Mouse (Mus musculus) neural tube, embryonic 10.5 days (tissue): ENCODE results near the gene Rrn3.

ENCODE experiments used
- DNase-seq: peaks from one replicate; pipeline ENCODE4 v3.0.0-alpha.2; 2017; ENCODE audit warnings: low spot score; ENCODE audit errors: extremely low spot score

Rrn3 gene

DNA sequence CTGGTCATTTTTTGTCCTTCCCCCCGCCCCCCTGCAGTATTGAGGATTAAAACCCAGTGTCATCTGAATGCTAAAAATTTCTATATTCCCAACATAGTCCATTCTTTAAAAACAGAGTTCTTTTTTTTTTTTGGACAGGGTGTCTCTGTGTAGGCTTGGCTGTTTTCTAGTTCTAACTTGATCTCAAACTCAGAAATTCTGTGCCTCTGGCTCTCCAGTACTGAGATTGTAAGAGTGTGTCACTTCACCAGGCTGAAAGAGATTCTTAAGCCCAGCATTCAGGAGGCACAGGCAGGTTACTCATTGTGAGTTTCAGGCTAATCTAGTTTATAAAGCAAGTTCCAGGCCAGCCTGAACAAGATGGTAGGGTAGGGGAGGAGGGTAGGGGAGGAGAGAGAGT lies 66.2 kb downstream of the Rrn3 start:
- DNase-seq, result no peak

DNA sequence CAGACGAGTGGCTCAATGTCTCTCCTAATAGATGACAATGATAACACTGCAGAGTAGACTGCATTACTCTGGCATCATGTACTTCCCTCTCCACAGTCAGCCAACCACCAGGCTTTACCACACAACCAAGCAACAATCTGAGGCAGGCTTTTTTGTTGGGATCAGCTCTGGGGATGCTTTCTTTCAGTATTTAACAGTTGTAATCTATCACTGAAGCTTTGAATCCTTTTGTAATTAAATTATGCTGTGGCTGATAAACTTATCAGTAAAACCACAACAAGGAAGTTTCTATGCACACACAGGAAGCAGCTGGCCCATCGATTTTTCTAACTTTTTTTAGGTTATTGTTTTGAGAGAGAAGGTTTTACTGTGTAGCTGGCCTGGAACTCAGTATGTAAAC lies 67.8 kb downstream of the Rrn3 start:
- DNase-seq, result no peak

DNA sequence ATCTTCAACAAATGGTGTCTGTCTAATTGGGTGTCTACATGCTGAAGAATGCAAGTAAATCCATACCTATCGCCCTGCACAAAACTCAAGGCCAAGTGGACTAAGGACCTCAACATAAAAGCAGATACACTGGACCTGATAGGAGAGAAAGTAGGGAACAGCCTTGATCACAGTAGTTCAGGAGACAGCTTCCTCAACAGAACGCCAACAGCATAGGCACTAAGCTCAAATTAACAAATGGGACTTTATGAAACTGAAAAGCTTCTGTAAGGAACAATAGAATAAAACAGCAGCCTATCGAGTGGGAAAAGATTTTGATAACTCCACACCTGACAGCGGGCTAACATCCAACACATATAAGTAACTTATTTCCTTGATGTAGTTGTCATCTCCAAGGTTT lies 70.9 kb downstream of the Rrn3 start:
- DNase-seq, result no peak

DNA sequence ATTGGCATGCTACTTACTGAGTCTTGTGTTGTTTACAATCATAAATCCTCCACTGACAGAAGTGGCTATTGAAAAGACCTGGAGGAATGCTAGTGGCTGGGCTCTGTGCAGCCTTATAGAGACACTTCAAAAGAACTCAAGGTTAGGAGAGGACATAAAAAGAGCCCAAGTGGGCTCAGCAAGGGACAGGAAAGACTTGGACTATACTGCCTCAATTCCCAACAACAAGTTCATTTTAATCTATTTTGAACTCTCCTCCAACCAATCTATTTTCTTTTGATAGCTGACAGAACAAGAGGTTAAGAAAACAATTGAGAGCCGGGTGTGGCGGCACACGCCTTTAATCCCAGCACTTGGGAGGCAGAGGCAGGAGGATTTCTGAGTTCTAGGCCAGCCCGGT lies 73.4 kb downstream of the Rrn3 start:
- no peak for DNase-seq
